ENCODE assay signal across 8 mouse cellular contexts in the genomic region with DNA sequence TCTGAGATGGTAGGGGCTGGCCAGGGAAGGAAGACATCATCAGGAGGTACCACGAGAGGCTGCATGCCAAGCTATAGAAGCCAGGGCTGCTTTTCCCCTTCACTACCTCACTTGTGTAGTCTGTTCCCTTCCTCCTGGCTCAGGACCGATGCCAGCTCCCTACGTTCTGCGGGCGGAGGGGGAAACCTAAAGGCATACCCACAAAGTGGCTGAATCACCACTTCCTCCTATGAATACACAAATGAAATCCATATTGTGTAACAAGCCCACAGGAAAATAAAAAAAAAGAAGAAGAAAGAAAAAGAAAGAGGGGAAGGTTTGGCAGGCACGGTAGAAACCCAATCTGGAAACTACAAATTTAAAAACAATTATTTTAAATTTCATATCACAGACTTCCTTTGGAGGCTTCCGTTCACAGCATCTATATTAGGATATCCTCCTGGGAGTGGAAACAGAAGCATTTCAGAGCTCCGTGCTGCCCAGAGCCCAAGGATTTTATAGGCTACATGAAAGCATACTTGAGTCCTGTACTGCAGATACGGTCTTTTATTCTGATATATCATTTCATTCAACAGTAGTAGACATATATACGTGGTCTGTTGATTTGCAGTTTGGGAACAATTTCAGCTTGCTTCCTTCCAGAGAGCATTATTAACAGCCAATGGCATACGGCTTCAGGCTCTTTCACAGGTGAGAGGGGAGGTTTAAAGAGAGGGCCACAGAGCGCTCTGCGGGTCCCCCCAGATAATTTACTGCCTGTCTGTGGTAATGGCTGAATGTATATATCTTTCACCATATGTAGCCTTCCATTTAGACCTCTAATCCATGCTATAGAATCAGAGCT.
DNase-seq lines count a peak whose midpoint lies in the region; ATAC-seq and TF ChIP-seq lines count a peak whose summit lies in the region.

No protein-coding gene starts in this region.

- no peak overlapping the region for H3K27ac ChIP-seq in cortical plate, adult 2 months (ENCODE audit: insufficient read depth, low read length)
- H3K27ac ChIP-seq in macrophage = peak overlapping the region; percentile 53
- H3K27ac ChIP-seq in hindbrain, postnatal 0 days = no peak overlapping the region
- H3K27ac ChIP-seq in midbrain, embryonic 11.5 days (ENCODE audit: low read depth, low read length) = no peak overlapping the region

- H3K9ac ChIP-seq in hindbrain, postnatal 0 days (replicated peaks; ENCODE audit: low read length) = no peak overlapping the region
- no peak overlapping the region for H3K9ac ChIP-seq in midbrain, embryonic 11.5 days (ENCODE audit: low read length)

- peak; percentile 4 for DNase-seq in gastrocnemius, adult 18-20 months (ENCODE audit: low spot score)
- no peak for DNase-seq in gastrocnemius, postnatal 36 days
- DNase-seq in layer of hippocampus, adult 9-11 months = peak; percentile 39
- no peak for DNase-seq in hindbrain, postnatal 0 days (ENCODE audit: low spot score)
- no peak for DNase-seq in adrenal gland, adult 8-10 months
- no peak for DNase-seq in midbrain, embryonic 11.5 days (ENCODE audit: low spot score, missing footprints)

- intact Hi-C loops in gastrocnemius, postnatal 36 days (cut with DNase I) = no loop called here

- 5% methylated on average over 13 of the region's 13 CpGs for WGBS in macrophage (ENCODE audit: missing documents)
- WGBS in hindbrain, postnatal 0 days = 67% methylated on average over 13 of the region's 13 CpGs
- 82% methylated on average over 13 of the region's 13 CpGs for WGBS in midbrain, embryonic 11.5 days

- no peaks in the 10 kb centered on the region for H3K36me3 ChIP-seq in macrophage (ENCODE audit: inconsistent target)
- no peaks in the 10 kb centered on the region for H3K36me3 ChIP-seq in hindbrain, postnatal 0 days (ENCODE audit: insufficient read depth, low read length)
- no peaks in the 10 kb centered on the region for H3K36me3 ChIP-seq in midbrain, embryonic 11.5 days (ENCODE audit: control insufficient read depth, insufficient read depth, low read length)

- no peak for TF ChIP-seq CTCF in cortical plate, adult 2 months (IDR thresholded peaks at IDR 0.05; ENCODE audit: extremely low read depth, insufficient read depth, low read length)
- no peak for TF ChIP-seq CTCF in hindbrain, postnatal 0 days (IDR thresholded peaks at IDR 0.05; ENCODE audit: low read depth)

- peaks cover 2% of the 10 kb centered on the region; the same call in 1 of the 2 replicates for H3K4me1 ChIP-seq in cortical plate, adult 2 months (ENCODE audit: control insufficient read depth, insufficient read depth, low read length)
- H3K4me1 ChIP-seq in hindbrain, postnatal 0 days (ENCODE audit: insufficient read depth, low read length) = no peaks in the 10 kb centered on the region
- H3K4me1 ChIP-seq in midbrain, embryonic 11.5 days (ENCODE audit: control insufficient read depth, insufficient read depth, low read length) = peaks cover 6% of the 10 kb centered on the region; the same call in 1 of the 2 replicates

- TF ChIP-seq POLR2A in cortical plate, adult 2 months (IDR thresholded peaks at IDR 0.05; ENCODE audit: extremely low read depth, insufficient read depth, low read length) = no peak

- H3K79me2 ChIP-seq in macrophage (ENCODE audit: inconsistent target) = no peaks in the 10 kb centered on the region

- H3K27me3 ChIP-seq in hindbrain, postnatal 0 days (ENCODE audit: insufficient read depth, low read length) = no peaks in the 10 kb centered on the region
- no peaks in the 10 kb centered on the region for H3K27me3 ChIP-seq in midbrain, embryonic 11.5 days (ENCODE audit: control insufficient read depth, insufficient read depth, low read length)

- H3K4me3 ChIP-seq in cortical plate, adult 2 months (ENCODE audit: insufficient read depth, low read length) = 0 out of 2 replicates have a peak overlapping the region, but pooled peaks have one; percentile 17
- H3K4me3 ChIP-seq in macrophage (ENCODE audit: inconsistent target) = peak overlapping the region; percentile 10; the same call in 1 of the 2 replicates
- H3K4me3 ChIP-seq in hindbrain, postnatal 0 days (ENCODE audit: low read length) = no peak overlapping the region
- no peak overlapping the region for H3K4me3 ChIP-seq in midbrain, embryonic 11.5 days (ENCODE audit: low read depth, low read length)

- ATAC-seq in hindbrain, postnatal 0 days = no peak
- ATAC-seq in midbrain, embryonic 11.5 days (ENCODE audit: low FRiP score) = no peak

- H3K4me2 ChIP-seq in hindbrain, postnatal 0 days (ENCODE audit: low read depth, low read length) = no peak overlapping the region
- no peak overlapping the region for H3K4me2 ChIP-seq in midbrain, embryonic 11.5 days

- no peaks in the 10 kb centered on the region for H3K9me3 ChIP-seq in hindbrain, postnatal 0 days (ENCODE audit: low read length)
- no peaks in the 10 kb centered on the region for H3K9me3 ChIP-seq in midbrain, embryonic 11.5 days (ENCODE audit: control insufficient read depth, low read length)

Comparison
In these comparisons a context has a peak if more than half of its experiments do, and no peak if none do; other contexts are left out.
1. DNase-seq: peak in gastrocnemius, adult 18-20 months (single experiment) and layer of hippocampus, adult 9-11 months (single experiment); none in gastrocnemius, postnatal 36 days (0 of 2), hindbrain, postnatal 0 days (single experiment), adrenal gland, adult 8-10 months (single experiment) and midbrain, embryonic 11.5 days (single experiment).
2. H3K4me3 ChIP-seq: peak in cortical plate, adult 2 months (single experiment) and macrophage (single experiment); none in hindbrain, postnatal 0 days (single experiment) and midbrain, embryonic 11.5 days (single experiment).